Mouse (Mus musculus) cerebellum, adult 2 months (tissue): ENCODE data around the gene Cyb561a3. TPM values are rescaled to one million over a fixed set of nuclear protein-coding genes. Genes with fewer than 3 reads are reported as not detected.
A peak's percentile ranks its signal among the peaks of the same experiment; 100 is the strongest.
"Not testable (repeated sequence)": the region's sequence is repeated elsewhere in the genome, so short reads cannot be mapped to it uniquely, and the experiment has no call there.

Source experiments
- DNase-seq, 2 experiments: peaks; one replicate each; pipeline ENCODE4 v3.0.0; 2021
- H3K27ac ChIP-seq: fragments of 200-500 bp; 2 replicates; pipeline ENCODE4 v1.5.1; 2012; ENCODE audit warnings: low read length, control low read depth, inconsistent platforms; ENCODE audit not compliant: insufficient read depth
- H3K27me3 ChIP-seq: fragments of 200-500 bp; 2 replicates; pipeline ENCODE4 v1.6.1; 2012; ENCODE audit warnings: inconsistent platforms, mild to moderate bottlenecking, low read length, moderate library complexity; ENCODE audit not compliant: control insufficient read depth, insufficient read depth
- H3K4me1 ChIP-seq: fragments of 200-500 bp; 2 replicates; pipeline ENCODE4 v1.6.1; 2011; ENCODE audit warnings: low read length; ENCODE audit not compliant: control insufficient read depth, insufficient read depth
- H3K4me3 ChIP-seq: fragments of 200-500 bp; replicated peaks from 2 replicates; pipeline ENCODE3; 2011; ENCODE audit warnings: mild to moderate bottlenecking, low read depth, low read length, control low read depth; ENCODE audit not compliant: insufficient read depth
- CTCF ChIP-seq: fragments of 200-500 bp; IDR thresholded peaks from 2 replicates; pipeline ENCODE4 v1.5.1; 2011; ENCODE audit warnings: low read depth, mild to moderate bottlenecking, control low read depth, low read length, moderate library complexity, borderline replicate concordance; ENCODE audit not compliant: insufficient read depth
- POLR2A ChIP-seq: fragments of 200-500 bp; IDR thresholded peaks from 2 replicates; pipeline ENCODE4 v1.6.1; 2011; ENCODE audit warnings: low read length, control low read depth, borderline replicate concordance; ENCODE audit not compliant: insufficient read depth
- WGBS: fragments of 180-500 bp; shearing (Covaris S2); methylation state at CpG from one replicate; pipeline ENCODE4 v1.1.7; 2018; 5-methylcytosine and 5-hydroxymethylcytosine counted together
- polyA plus RNA-seq: library from polyadenylated mRNA; depleted of rRNA; stranded (reverse); fragments of >200 nt; gene quantifications from 2 replicates; pipeline ENCODE4 v1.2.3, GENCODE M21; 2012; rRNA removed

Cyb561a3 gene
- 11.7 and 12.0 TPM in 2 replicates for polyA plus RNA-seq

DNA sequence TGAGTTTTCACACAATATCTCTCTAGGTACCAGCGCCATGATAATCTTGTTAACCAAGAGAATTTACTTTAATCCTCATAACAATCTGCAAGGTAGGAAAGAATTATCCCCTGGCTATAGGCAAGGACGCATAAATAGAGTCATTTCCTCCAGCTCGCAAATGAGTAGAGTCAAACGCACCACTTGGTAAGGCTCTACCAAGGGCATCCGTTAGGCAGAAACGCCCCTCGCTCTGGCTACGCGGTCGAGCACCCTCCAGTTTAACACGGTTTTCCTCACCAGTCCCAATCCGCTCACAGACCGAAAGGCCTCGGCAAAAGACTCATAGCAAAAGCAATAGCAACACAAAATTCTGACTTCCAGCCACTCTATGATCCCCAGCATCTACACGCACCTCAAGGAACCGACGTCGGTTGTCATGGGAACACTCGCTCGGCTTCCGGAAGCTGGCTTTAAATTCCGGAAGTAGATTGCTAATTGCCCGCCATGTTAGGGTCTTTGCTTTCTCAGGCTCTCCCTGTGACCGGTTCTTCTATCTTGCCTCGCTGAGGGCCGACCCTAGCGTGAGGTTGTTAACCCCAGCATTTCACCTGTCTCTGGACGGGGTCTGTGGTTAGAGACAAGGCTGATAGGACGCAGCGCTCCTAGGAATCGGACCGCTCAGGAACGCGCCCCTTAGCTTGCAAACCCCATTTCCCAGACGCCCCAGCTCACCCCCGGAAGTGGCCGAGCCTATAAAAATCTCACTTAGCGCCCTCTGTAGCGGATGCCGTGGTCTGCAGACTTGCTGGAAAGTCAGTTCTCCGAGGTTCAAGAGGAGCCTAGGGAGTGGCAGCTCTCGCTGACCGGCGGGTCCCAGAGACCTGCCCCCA is at the start of gene Cyb561a3, which contains the start of gene Tmem138:
Gene Cyb561a3 (plus strand): TSS at position 483 of the 872 bp plus-strand sequence.
Gene Tmem138 (minus strand): TSS at position 673 of the 872 bp plus-strand sequence.
- TF ChIP-seq CTCF (peak; percentile 44; the same call in 1 of the 2 replicates), POLR2A (peak; percentile 48; the same call in 1 of the 2 replicates)
- peak within 1 kb of the TSS; percentile 93 for H3K27ac ChIP-seq
- H3K27me3 ChIP-seq, result no peaks in the 10 kb centered on the region
- DNase-seq, result peak; percentile 93 to 95
- 1% methylated on average over 44 of the region's 44 CpGs for WGBS
- H3K4me3 ChIP-seq, result peak within 1 kb of the TSS; percentile 98
- H3K4me1 ChIP-seq, result no peaks in the 10 kb centered on the region

- no peak overlapping the region for H3K4me3 ChIP-seq
- WGBS, result 96% methylated on average over 1 of the region's 1 CpGs
- TF ChIP-seq POLR2A, result no peak
- no peak for TF ChIP-seq CTCF
- H3K27me3 ChIP-seq, result no peaks in the 10 kb centered on the region
- H3K27ac ChIP-seq, result no peak overlapping the region
- no peaks in the 10 kb centered on the region for H3K4me1 ChIP-seq
- DNase-seq, result no peak
Observed at GRCm38 (mm10) chr19:10530082-10530481, 46.9 kb upstream of the Cyb561a3 start.

- no peaks in the 10 kb centered on the region for H3K4me1 ChIP-seq
- no peak overlapping the region for H3K27ac ChIP-seq
- no peak for DNase-seq
- no peaks in the 10 kb centered on the region for H3K27me3 ChIP-seq
- WGBS, result 91% methylated on average over 5 of the region's 5 CpGs
- no peak overlapping the region for H3K4me3 ChIP-seq
- no peak for TF ChIP-seq POLR2A
Observed at GRCm38 (mm10) chr19:10539454-10539853, 37.5 kb upstream of the Cyb561a3 start.

DNA sequence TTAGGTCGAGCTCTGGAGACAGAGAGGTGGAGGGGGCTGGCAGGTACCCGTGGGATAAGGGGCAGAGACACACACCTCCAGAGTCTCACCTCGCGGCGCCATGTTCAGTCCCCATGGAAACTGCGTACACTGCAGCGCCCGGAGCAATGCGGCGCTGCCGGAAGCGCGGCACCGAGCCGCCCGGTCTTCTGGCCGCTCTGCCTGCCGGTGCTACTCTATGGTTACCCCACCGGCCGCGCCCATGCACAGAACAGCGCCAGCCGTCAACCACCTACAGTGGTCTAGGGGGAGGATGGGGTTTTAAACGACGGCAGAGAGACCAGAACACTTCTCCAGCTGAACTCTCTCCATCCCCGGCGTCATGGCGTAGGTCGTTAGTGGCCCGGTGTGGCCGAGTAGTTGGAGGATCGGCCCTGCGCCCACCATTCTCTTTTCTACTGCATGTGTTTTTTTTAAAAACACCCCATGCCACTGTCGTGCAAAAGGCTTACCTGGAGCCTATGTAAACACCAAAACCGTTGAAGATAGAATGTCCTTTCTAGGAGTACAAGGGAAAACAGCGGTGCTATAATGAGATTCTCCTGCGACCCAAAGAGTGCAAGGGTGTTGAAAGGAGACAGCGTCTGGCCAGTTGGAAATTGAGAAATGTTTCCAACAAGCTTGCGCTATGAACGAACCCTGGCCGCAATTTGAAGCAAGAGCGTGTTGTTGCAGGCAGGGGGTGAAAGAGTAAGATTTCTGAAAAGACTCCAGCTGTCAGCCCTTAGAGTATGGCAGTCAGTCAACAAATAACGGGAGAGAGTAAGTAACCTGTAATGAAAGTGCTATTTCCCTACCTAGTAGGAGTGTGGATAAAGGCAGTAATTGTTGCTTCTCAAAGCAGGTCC is 21.1 kb upstream of the Cyb561a3 start, which contains the start of gene Tmem216:
Gene Tmem216 (minus strand): TSS at position 615 of the 887 bp plus-strand sequence.
- peak; percentile 86 to 88 for DNase-seq
- peak within 1 kb of the TSS; percentile 24; the same call in 1 of the 2 replicates for H3K27ac ChIP-seq
- H3K4me3 ChIP-seq, result peak within 1 kb of the TSS; percentile 64
- no peaks in the 10 kb centered on the region for H3K4me1 ChIP-seq
- H3K27me3 ChIP-seq, result no peaks in the 10 kb centered on the region
- TF ChIP-seq POLR2A (peak; percentile 49; the same call in 1 of the 2 replicates), CTCF (no peak)
- WGBS, result under 1% methylated on average over 43 of the region's 43 CpGs

DNA sequence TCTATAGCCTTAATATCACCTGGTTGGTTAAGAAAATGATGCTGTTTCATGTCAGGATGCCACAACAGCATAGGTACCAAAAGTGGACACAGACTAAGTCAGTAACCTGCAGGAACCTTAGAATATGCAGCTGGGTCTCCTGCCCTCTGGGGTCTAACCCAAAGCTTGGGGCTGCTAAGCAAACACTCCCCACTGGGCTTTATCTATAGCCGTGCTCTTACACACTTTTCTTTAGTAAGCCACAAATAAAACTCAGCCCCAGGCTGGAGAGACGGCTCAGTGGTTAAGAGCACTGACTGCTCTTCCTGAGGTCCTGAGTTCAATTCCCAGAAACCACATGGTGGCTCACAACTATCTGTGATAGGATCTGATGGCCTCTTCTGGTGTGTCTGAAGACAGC is 20.0 kb upstream of the Cyb561a3 start:
- no peak overlapping the region for H3K4me3 ChIP-seq
- no peaks in the 10 kb centered on the region for H3K4me1 ChIP-seq
- no peak for DNase-seq
- H3K27me3 ChIP-seq, result no peaks in the 10 kb centered on the region
- TF ChIP-seq POLR2A (no peak), CTCF (no peak)
- no peak overlapping the region for H3K27ac ChIP-seq
- WGBS, result 70% methylated on average over 2 of the region's 2 CpGs

- no peak for DNase-seq
- Histone ChIP-seq H3K27me3 (no peaks in the 10 kb centered on the region), H3K4me1 (no peaks in the 10 kb centered on the region), H3K27ac (no peak overlapping the region), H3K4me3 (no peak overlapping the region)
- WGBS, result 75% methylated on average over 2 of the region's 2 CpGs
- TF ChIP-seq CTCF, result no peak
- TF ChIP-seq POLR2A, result no peak
Observed at GRCm38 (mm10) chr19:10557430-10557829, 19.5 kb upstream of the Cyb561a3 start.

GRCm38 (mm10) chr19:10557837-10558375 is 19.1 kb upstream of the Cyb561a3 start:
- not testable (repeated sequence) for H3K4me1 ChIP-seq, DNase-seq, H3K27me3 ChIP-seq, H3K4me3 ChIP-seq, H3K27ac ChIP-seq
- 60% methylated on average over 4 of the region's 4 CpGs for WGBS
